Mouse (Mus musculus): ENCODE data around the gene Trp53i11. TPM values are rescaled to one million over a fixed set of nuclear protein-coding genes. Genes with fewer than 3 reads are reported as not detected.

Trp53i11 gene
- polyA plus RNA-seq, 1 experiment: 192 TPM

- DNase-seq (ENCODE audit: low read depth): peak; percentile 71
- TF ChIP-seq CTCF (IDR thresholded peaks at IDR 0.05; ENCODE audit: borderline replicate concordance, extremely low read depth, insufficient read depth, insufficient read length) (no peak), POLR2A (IDR thresholded peaks at IDR 0.05; ENCODE audit: borderline replicate concordance, extremely low read depth, insufficient read depth, insufficient read length, poor library complexity, severe bottlenecking) (no peak)
These were observed 13.2 kb upstream of the Trp53i11 start for GRCm38 (mm10) chr2:93174159-93174558.

- peak; percentile 56 for DNase-seq (ENCODE audit: low read depth)
- no peak for TF ChIP-seq POLR2A (IDR thresholded peaks at IDR 0.05; ENCODE audit: borderline replicate concordance, extremely low read depth, insufficient read depth, insufficient read length, poor library complexity, severe bottlenecking)
- TF ChIP-seq CTCF (IDR thresholded peaks at IDR 0.05; ENCODE audit: borderline replicate concordance, extremely low read depth, insufficient read depth, insufficient read length): no peak
These were observed 12.1 kb upstream of the Trp53i11 start for GRCm38 (mm10) chr2:93175278-93175677.

GRCm38 (mm10) chr2:93175721-93176120, 11.6 kb upstream of the Trp53i11 start:
- TF ChIP-seq POLR2A (IDR thresholded peaks at IDR 0.05; ENCODE audit: borderline replicate concordance, extremely low read depth, insufficient read depth, insufficient read length, poor library complexity, severe bottlenecking): no peak
- no peak for TF ChIP-seq CTCF (IDR thresholded peaks at IDR 0.05; ENCODE audit: borderline replicate concordance, extremely low read depth, insufficient read depth, insufficient read length)
- DNase-seq (ENCODE audit: low read depth): no peak

- DNase-seq (ENCODE audit: low read depth): no peak
These were observed 11.1 kb upstream of the Trp53i11 start for GRCm38 (mm10) chr2:93176193-93176798.

GRCm38 (mm10) chr2:93176871-93177667, 10.3 kb upstream of the Trp53i11 start:
- DNase-seq (ENCODE audit: low read depth): peak; percentile 95

More at GRCm38 (mm10) chr2:93176193-93176798, 11.1 kb upstream of the Trp53i11 start:
- no peak for TF ChIP-seq CTCF (IDR thresholded peaks at IDR 0.05; ENCODE audit: borderline replicate concordance, extremely low read depth, insufficient read depth, insufficient read length)
- no peak for TF ChIP-seq POLR2A (IDR thresholded peaks at IDR 0.05; ENCODE audit: borderline replicate concordance, extremely low read depth, insufficient read depth, insufficient read length, poor library complexity, severe bottlenecking)

GRCm38 (mm10) chr2:93177668-93178312, 9.6 kb upstream of the Trp53i11 start:
- no peak for TF ChIP-seq POLR2A (IDR thresholded peaks at IDR 0.05; ENCODE audit: borderline replicate concordance, extremely low read depth, insufficient read depth, insufficient read length, poor library complexity, severe bottlenecking)
- no peak for TF ChIP-seq CTCF (IDR thresholded peaks at IDR 0.05; ENCODE audit: borderline replicate concordance, extremely low read depth, insufficient read depth, insufficient read length)
- peak; percentile 78 for DNase-seq (ENCODE audit: low read depth)

More at GRCm38 (mm10) chr2:93176871-93177667, 10.3 kb upstream of the Trp53i11 start:
- no peak for TF ChIP-seq CTCF (IDR thresholded peaks at IDR 0.05; ENCODE audit: borderline replicate concordance, extremely low read depth, insufficient read depth, insufficient read length)

GRCm38 (mm10) chr2:93178313-93178677, 9.1 kb upstream of the Trp53i11 start:
- DNase-seq (ENCODE audit: low read depth): no peak
- no peak for TF ChIP-seq CTCF (IDR thresholded peaks at IDR 0.05; ENCODE audit: borderline replicate concordance, extremely low read depth, insufficient read depth, insufficient read length)
- no peak for TF ChIP-seq POLR2A (IDR thresholded peaks at IDR 0.05; ENCODE audit: borderline replicate concordance, extremely low read depth, insufficient read depth, insufficient read length, poor library complexity, severe bottlenecking)

GRCm38 (mm10) chr2:93179603-93180002, 7.7 kb upstream of the Trp53i11 start:
- DNase-seq (ENCODE audit: low read depth): no peak
- TF ChIP-seq CTCF (IDR thresholded peaks at IDR 0.05; ENCODE audit: borderline replicate concordance, extremely low read depth, insufficient read depth, insufficient read length) (no peak), POLR2A (IDR thresholded peaks at IDR 0.05; ENCODE audit: borderline replicate concordance, extremely low read depth, insufficient read depth, insufficient read length, poor library complexity, severe bottlenecking) (no peak)

GRCm38 (mm10) chr2:93180077-93180844, 7.1 kb upstream of the Trp53i11 start:
- TF ChIP-seq CTCF (IDR thresholded peaks at IDR 0.05; ENCODE audit: borderline replicate concordance, extremely low read depth, insufficient read depth, insufficient read length): no peak
- TF ChIP-seq POLR2A (IDR thresholded peaks at IDR 0.05; ENCODE audit: borderline replicate concordance, extremely low read depth, insufficient read depth, insufficient read length, poor library complexity, severe bottlenecking): peak; percentile 29; the same call in 1 of the 2 replicates
- peak; percentile 76 for DNase-seq (ENCODE audit: low read depth)

GRCm38 (mm10) chr2:93182859-93183258, 4.5 kb upstream of the Trp53i11 start:
- TF ChIP-seq POLR2A (IDR thresholded peaks at IDR 0.05; ENCODE audit: borderline replicate concordance, extremely low read depth, insufficient read depth, insufficient read length, poor library complexity, severe bottlenecking): no peak
- TF ChIP-seq CTCF (IDR thresholded peaks at IDR 0.05; ENCODE audit: borderline replicate concordance, extremely low read depth, insufficient read depth, insufficient read length): no peak
- DNase-seq (ENCODE audit: low read depth): no peak
